Mouse (Mus musculus) left cerebral cortex, adult 2 months (tissue): ENCODE data around the gene Zpbp. TPM values are rescaled to one million over a fixed set of nuclear protein-coding genes. Genes with fewer than 3 reads are reported as not detected.

ENCODE experiments used
- DNase-seq, 2 experiments: peaks; one replicate each; pipeline ENCODE4 v3.0.0; 2021 to 2022; ENCODE audit warnings: low spot score in 2 of 2, mixed read lengths in 1 of 2; ENCODE audit errors: extremely low spot score in 1 of 2
- H3K27ac ChIP-seq: fragments of 200-600 bp; 2 replicates; pipeline ENCODE4 v1.8.1; 2022
- H3K4me3 ChIP-seq: fragments of 200-600 bp; 2 replicates; pipeline ENCODE4 v1.8.1; 2022
- CTCF ChIP-seq: fragments of 200-600 bp; IDR thresholded peaks from 2 replicates; pipeline ENCODE4 v1.8.1; 2022; ENCODE audit warnings: antibody characterized with exemption, mild to moderate bottlenecking, moderate library complexity
- intact Hi-C: fragments of 180-260 bp; cut with DNase I; formaldehyde crosslinking; loops from one replicate; pipeline ENCODE4 v1.15.1; 2025
- long read RNA-seq, 2 experiments: library from polyadenylated mRNA; stranded (forward); transcript quantifications; one replicate each; pipeline ENCODE4 v2.0.0; 2021; ENCODE audit warnings: borderline mapping rate in 2 of 2
- total RNA-seq, 2 experiments: library from RNA; stranded (reverse); gene quantifications; 2 replicates each; pipeline ENCODE4 v1.2.3; 2021

Zpbp gene
- 1 to 10 TPM; 1.1 to 1.2 TPM for total RNA-seq
- long read RNA-seq, experiment 1, full-length matches to known transcripts = 2 of 6 reads
- long read RNA-seq, experiment 1, partial matches to known transcripts = 0 of 6 reads
- long read RNA-seq, experiment 1, other reads (novel, unspliced or antisense) = 4 of 6 reads
- long read RNA-seq, experiment 2, full-length matches to known transcripts = 1 of 1 reads
- long read RNA-seq, experiment 2, partial matches to known transcripts = 0 of 1 reads
- long read RNA-seq, experiment 2, other reads (novel, unspliced or antisense) = 0 of 1 reads

- intact Hi-C loops = loop anchor here (1.0 to 10.0 kb wide), 2 partner anchors 326 to 513 kb away; no protein-coding TSS in a partner anchor
- peak; percentile 52 for TF ChIP-seq CTCF
- peak within 1 kb of the TSS; percentile 55 for H3K27ac ChIP-seq
- peak within 1 kb of the TSS; percentile 44 for H3K4me3 ChIP-seq
- DNase-seq = peak; percentile 85 to 89
These were observed at the start of gene Zpbp, which contains the start of gene Spata48 for GRCm38 (mm10) chr11:11461635-11462560. TSS of gene Zpbp (minus strand) at chr11:11462408. TSS of gene Spata48 (plus strand) at chr11:11462094.

GRCm38 (mm10) chr11:11509413-11509812 lies 47.2 kb upstream of the Zpbp start:
- TF ChIP-seq CTCF = no peak
- no peak for DNase-seq
- H3K4me3 ChIP-seq = no peak overlapping the region
- intact Hi-C loops = no loop called here
- no peak overlapping the region for H3K27ac ChIP-seq

GRCm38 (mm10) chr11:11506187-11506586 lies 44.0 kb upstream of the Zpbp start:
- Histone ChIP-seq H3K4me3 (no peak overlapping the region), H3K27ac (no peak overlapping the region)
- intact Hi-C loops = no loop called here
- no peak for DNase-seq
- TF ChIP-seq CTCF = no peak

GRCm38 (mm10) chr11:11499944-11500343 lies 37.7 kb upstream of the Zpbp start:
- H3K27ac ChIP-seq = no peak overlapping the region
- peak; percentile 72 for TF ChIP-seq CTCF
- DNase-seq = peak in 1 of 2 experiments; percentile 14
- H3K4me3 ChIP-seq = no peak overlapping the region
- intact Hi-C loops = loop anchor here (2.0 kb wide), 1 partner anchor 289 kb away; no protein-coding TSS in a partner anchor

GRCm38 (mm10) chr11:11495697-11496096 lies 33.5 kb upstream of the Zpbp start:
- no peak for TF ChIP-seq CTCF
- intact Hi-C loops = no loop called here
- H3K27ac ChIP-seq = no peak overlapping the region
- no peak for DNase-seq
- H3K4me3 ChIP-seq = no peak overlapping the region

GRCm38 (mm10) chr11:11492044-11492443 lies 29.8 kb upstream of the Zpbp start:
- intact Hi-C loops = no loop called here
- Histone ChIP-seq H3K27ac (no peak overlapping the region), H3K4me3 (no peak overlapping the region)
- no peak for TF ChIP-seq CTCF
- DNase-seq = no peak

- H3K4me3 ChIP-seq = no peak overlapping the region
- no peak for DNase-seq
- intact Hi-C loops = no loop called here
These were observed 22.2 kb upstream of the Zpbp start for GRCm38 (mm10) chr11:11484378-11484777.

GRCm38 (mm10) chr11:11468924-11469323 lies 6.7 kb upstream of the Zpbp start:
- TF ChIP-seq CTCF = no peak
- H3K4me3 ChIP-seq = no peak overlapping the region
- intact Hi-C loops = loop anchor here (10.0 kb wide), 1 partner anchor 506 kb away; no protein-coding TSS in a partner anchor
- H3K27ac ChIP-seq = no peak overlapping the region
- DNase-seq = no peak

More at GRCm38 (mm10) chr11:11484378-11484777, 22.2 kb upstream of the Zpbp start:
- TF ChIP-seq CTCF = no peak
- H3K27ac ChIP-seq = no peak overlapping the region

- peak overlapping the region; percentile 44 for H3K4me3 ChIP-seq
- H3K27ac ChIP-seq = no peak overlapping the region
- no peak for TF ChIP-seq CTCF
- intact Hi-C loops = loop anchor here (10.0 kb wide), 1 partner anchor 512 kb away; no protein-coding TSS in a partner anchor
- no peak for DNase-seq
These were observed 318 bp upstream of the Zpbp start for GRCm38 (mm10) chr11:11462561-11462890.

GRCm38 (mm10) chr11:11455037-11455436 lies 7.2 kb downstream of the Zpbp start:
- Histone ChIP-seq H3K27ac (no peak overlapping the region), H3K4me3 (no peak overlapping the region)
- peak; percentile 62 for TF ChIP-seq CTCF
- intact Hi-C loops = no loop called here
- no peak for DNase-seq

GRCm38 (mm10) chr11:11417356-11417755 lies 44.9 kb downstream of the Zpbp start:
- DNase-seq = no peak
- Histone ChIP-seq H3K4me3 (no peak overlapping the region), H3K27ac (no peak overlapping the region)
- TF ChIP-seq CTCF = no peak
- intact Hi-C loops = no loop called here

GRCm38 (mm10) chr11:11414188-11414587 lies 48.0 kb downstream of the Zpbp start:
- DNase-seq = no peak
- Histone ChIP-seq H3K4me3 (no peak overlapping the region), H3K27ac (no peak overlapping the region)
- TF ChIP-seq CTCF = no peak
- intact Hi-C loops = no loop called here
